ENCODE assay signal across 22 mouse cellular contexts in genomic region chr16:52947679-52948078, GRCm38 (mm10).
A peak's percentile ranks its signal among the peaks of the same experiment; 100 is the strongest.
DNase-seq lines count a peak whose midpoint lies in the region; ATAC-seq and TF ChIP-seq lines count a peak whose summit lies in the region.
"Had no signal": no experiment of that assay in that cellular context is flagged by ENCODE, and none has a peak within 500 bp of the region (broad histone marks: within the 10 kb centered on the region; RNA-seq: fewer than 3 reads in every experiment).

No protein-coding gene starts in this region.

- H3K4me2 ChIP-seq in heart, embryonic 13.5 days, result peak overlapping the region; percentile 10; the same call in 1 of the 2 replicates
- H3K4me2 ChIP-seq: embryonic facial prominence, embryonic 13.5 days; forebrain, embryonic 12.5 days; hindbrain, embryonic 12.5 days had no signal

- no peak for TF ChIP-seq CTCF in brain, embryonic 14.5 days (IDR thresholded peaks at IDR 0.05; ENCODE audit: borderline replicate concordance, extremely low read depth, insufficient read depth, insufficient read length)

- no peaks in the 10 kb centered on the region for H3K9me3 ChIP-seq in heart, embryonic 13.5 days
- H3K9me3 ChIP-seq: embryonic facial prominence, embryonic 13.5 days; forebrain, embryonic 12.5 days; hindbrain, embryonic 12.5 days had no signal

- peaks cover 10% of the 10 kb centered on the region for H3K4me1 ChIP-seq in heart, embryonic 13.5 days
- H3K4me1 ChIP-seq: embryonic facial prominence, embryonic 13.5 days; forebrain, embryonic 12.5 days; hindbrain, embryonic 12.5 days had no signal

- WGBS in heart, embryonic 13.5 days, result 23% methylated on average over 4 of the region's 4 CpGs

- no peaks in the 10 kb centered on the region for H3K27me3 ChIP-seq in heart, embryonic 13.5 days (replicated peaks)
- H3K27me3 ChIP-seq: embryonic facial prominence, embryonic 13.5 days; forebrain, embryonic 12.5 days; hindbrain, embryonic 12.5 days had no signal

- no peak overlapping the region for H3K4me3 ChIP-seq in heart, embryonic 13.5 days
- H3K4me3 ChIP-seq: embryonic facial prominence, embryonic 13.5 days; forebrain, embryonic 12.5 days; hindbrain, embryonic 12.5 days had no signal

- TF ChIP-seq POLR2A in brain, embryonic 14.5 days (IDR thresholded peaks at IDR 0.05; ENCODE audit: borderline replicate concordance, extremely low read depth, insufficient read depth, insufficient read length, poor library complexity, severe bottlenecking), result no peak

- H3K27ac ChIP-seq in heart, embryonic 13.5 days (replicated peaks), result 0 out of 2 replicates have a peak overlapping the region, but pooled peaks have one; percentile 13
- H3K27ac ChIP-seq: embryonic facial prominence, embryonic 13.5 days; forebrain, embryonic 12.5 days; hindbrain, embryonic 12.5 days had no signal

- peak; percentile 1 for DNase-seq in embryo, embryonic 10.5 days (ENCODE audit: low spot score)
- no peak for DNase-seq in embryo, embryonic 11 days
- DNase-seq in heart, adult 11 months, result no peak
- DNase-seq in heart, postnatal 4 days, result peak; percentile 4
- DNase-seq in heart, adult 18-20 months, result no peak
- peak; percentile 9 for DNase-seq in brain, embryonic 14.5 days (ENCODE audit: low read depth)
- DNase-seq: adrenal gland, postnatal 14 days; cerebellum, adult 18-20 months; cerebellum, adult 9-11 months; cerebellum, postnatal 36 days; gastrocnemius, postnatal 10 days; kidney, adult 9 months had no signal

- ATAC-seq in heart, embryonic 13.5 days (ENCODE audit: extremely low read depth, insufficient number of reproducible peaks, low FRiP score, low TSS enrichment), result no peak
- ATAC-seq: activated CD4-positive, CD25-positive, alpha-beta regulatory T cell, adult 4 months; forebrain, embryonic 16.5 days; hindbrain, embryonic 16.5 days; inflammation-experienced regulatory T-cells, adult 6 months; intestine, postnatal 0 days; Patski had no signal

- H3K9ac ChIP-seq in heart, embryonic 13.5 days, result no peak overlapping the region
- H3K9ac ChIP-seq: embryonic facial prominence, embryonic 13.5 days; forebrain, embryonic 12.5 days; hindbrain, embryonic 12.5 days had no signal

- no peaks in the 10 kb centered on the region for H3K36me3 ChIP-seq in heart, embryonic 13.5 days
- H3K36me3 ChIP-seq: embryonic facial prominence, embryonic 13.5 days; forebrain, embryonic 12.5 days; hindbrain, embryonic 12.5 days had no signal

Comparison
In these comparisons a context has a peak if more than half of its experiments do, and no peak if none do; other contexts are left out.
1. DNase-seq: peak in embryo, embryonic 10.5 days (single experiment), heart, postnatal 4 days (single experiment) and brain, embryonic 14.5 days (single experiment); none in embryo, embryonic 11 days (single experiment), heart, adult 11 months (single experiment) and heart, adult 18-20 months (0 of 2).